In the genomic region with DNA sequence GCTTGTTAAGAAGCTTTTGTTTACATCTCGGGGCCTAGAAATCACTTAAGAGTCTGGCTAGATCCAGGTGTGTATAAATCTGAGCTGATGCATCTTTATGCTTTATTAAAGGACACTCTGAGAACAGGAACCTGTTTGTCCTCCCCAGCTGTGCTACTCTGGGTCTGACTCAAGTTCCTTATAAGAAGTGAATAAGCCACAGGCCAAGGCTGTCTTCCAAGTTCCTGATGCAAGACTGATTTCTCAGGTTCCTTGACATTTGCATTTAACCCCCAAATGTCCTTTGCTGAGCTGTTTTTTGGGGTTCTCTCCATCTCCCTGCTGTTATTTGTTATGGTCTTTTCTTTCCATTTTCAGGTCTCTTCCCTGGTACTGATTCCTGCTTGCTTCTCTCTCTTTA, we compare ENCODE assay signal across 23 mouse cellular contexts. TPM values are rescaled to one million over a fixed set of nuclear protein-coding genes. Genes with fewer than 3 reads are reported as not detected.
DNase-seq lines count a peak whose midpoint lies in the region; ATAC-seq and TF ChIP-seq lines count a peak whose summit lies in the region.
"Had no signal": no experiment of that assay in that cellular context is flagged by ENCODE, and none has a peak within 500 bp of the region (broad histone marks: within the 10 kb centered on the region; RNA-seq: fewer than 3 reads in every experiment).

No protein-coding gene starts in this region.

- no peaks in the 10 kb centered on the region for H3K4me1 ChIP-seq in lung, adult 2 months (ENCODE audit: control insufficient read depth, insufficient read depth, low read length)
- H3K4me1 ChIP-seq: embryonic facial prominence, embryonic 13.5 days had no signal

- peak; percentile 29 for ATAC-seq in common myeloid progenitor, adult 5-6 weeks (replicated peaks; ENCODE audit: low read depth, poor library complexity, severe bottlenecking)
- peak; percentile 39; the same call in 1 of the 2 replicates for ATAC-seq in megakaryocyte, adult 5-6 weeks (ENCODE audit: poor library complexity, severe bottlenecking)
- ATAC-seq: forebrain, embryonic 16.5 days had no signal

- TF ChIP-seq POLR2A in lung, adult 2 months (IDR thresholded peaks at IDR 0.05; ENCODE audit: borderline replicate concordance, extremely low read depth, low read depth, low read length), result no peak

- DNase-seq in lung, postnatal 36 days, result peak; percentile 49
- DNase-seq in lung, adult 2 months, result no peak
- DNase-seq in right cerebral cortex, postnatal 4 days, result no peak
- DNase-seq in cerebellum, adult 18-20 months, result no peak
- no peak for DNase-seq in heart, adult 8-10 months (ENCODE audit: low spot score)
- DNase-seq: adrenal gland, postnatal 36 days; cerebellum, postnatal 10 days; gastrocnemius, postnatal 36 days; kidney, adult 18-20 months; kidney, postnatal 10 days; lung, postnatal 10 days; midbrain, embryonic 14.5 days; right cerebral cortex, postnatal 14 days; spleen, adult 18-20 months; thymus, postnatal 25 days had no signal

- H3K4me3 ChIP-seq in lung, adult 2 months (replicated peaks; ENCODE audit: extremely low read depth, low read depth, low read length), result no peak overlapping the region
- H3K4me3 ChIP-seq: embryonic facial prominence, embryonic 13.5 days; forebrain, embryonic 10.5 days; hindbrain, embryonic 12.5 days; left cerebral cortex, adult 2 months; neural tube, embryonic 12.5 days had no signal

- WGBS in lung, adult 2 months, result 84% methylated on average over 1 of the region's 1 CpGs

- no peak for TF ChIP-seq CTCF in lung, adult 2 months (IDR thresholded peaks at IDR 0.05; ENCODE audit: insufficient read depth, low read length)

RNA-seq across cellular contexts. Expression of gene Fam234b, which starts 5.9 kb away (rescaled TPM):
- polyA plus RNA-seq in lung, adult 2 months (2012; rRNA removed), result 6.3 and 9.2 TPM in 2 replicates
- total RNA-seq in common myeloid progenitor, adult 5-6 weeks (2017), result 15.9 and 26.0 TPM in 2 replicates
- 2.1 and 3.0 TPM in 2 replicates for total RNA-seq in megakaryocyte, adult 5-6 weeks (2015)
- 2.8 and 4.9 TPM in 2 replicates for total RNA-seq in megakaryocyte, adult 5-6 weeks (2017)
- 10 to 100 TPM in 2 of 4 experiments, 1 to 10 TPM in 2; 7.1 to 11.9 (median 10.3) TPM for total RNA-seq in heart, adult 8-10 months (2022)

RNA-seq across cellular contexts. Expression of gene Hebp1, which starts 5.9 kb away (rescaled TPM):
- 15.4 and 33.8 TPM in 2 replicates for polyA plus RNA-seq in lung, adult 2 months (2012; rRNA removed)
- total RNA-seq in common myeloid progenitor, adult 5-6 weeks (2017), result 28.5 and 30.1 TPM in 2 replicates
- total RNA-seq in megakaryocyte, adult 5-6 weeks (2015), result 2.5 and 8.5 TPM in 2 replicates
- total RNA-seq in megakaryocyte, adult 5-6 weeks (2017), result 10.8 and 15.8 TPM in 2 replicates
- 10 to 100 TPM; 56.9 to 61.7 (median 58.6) TPM for total RNA-seq in heart, adult 8-10 months (2022)
